Mouse (Mus musculus): ENCODE results near the gene Gm340.

DNA sequence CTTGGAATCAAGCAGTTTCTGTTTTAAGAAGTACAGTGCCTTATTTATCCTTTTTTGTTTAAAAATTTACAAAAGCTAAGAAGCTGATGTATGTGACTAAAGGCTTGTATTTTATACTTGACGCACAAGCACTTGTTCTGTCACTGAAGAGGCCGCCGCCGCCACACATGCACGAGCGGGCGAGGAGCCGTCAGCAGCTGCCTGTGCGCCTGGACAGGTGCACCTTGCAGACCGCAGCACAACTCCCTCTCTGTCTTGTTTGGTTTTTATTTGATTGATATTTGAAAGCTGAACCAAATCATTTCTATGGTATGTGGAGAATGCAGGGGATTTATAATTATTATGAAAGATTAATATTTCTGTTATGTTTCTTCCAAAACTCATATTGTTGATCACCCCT lies 4.6 kb downstream of the Gm340 start:
- TF ChIP-seq ELF1 (IDR thresholded peaks at IDR 0.05; ENCODE audit: low read depth, low read length), result no peak
- TF ChIP-seq ETS1 (conservative IDR thresholded peaks at IDR 0.05; ENCODE audit: low read depth, low read length), result no peak
- no peak for TF ChIP-seq CTCF (conservative IDR thresholded peaks at IDR 0.05 in 1 of 2, IDR thresholded peaks at IDR 0.05 in 1 of 2; ENCODE audit: low read depth in 2 of 2, low read length in 2 of 2)
- no peak for TF ChIP-seq KAT2A (IDR thresholded peaks at IDR 0.05; ENCODE audit: insufficient replicate concordance, low read length)
- TF ChIP-seq USF1 (IDR thresholded peaks at IDR 0.05; ENCODE audit: low read depth, low read length), result no peak
- TF ChIP-seq EP300 (IDR thresholded peaks at IDR 0.05; ENCODE audit: low read length), result no peak
- TF ChIP-seq ZMIZ1 (IDR thresholded peaks at IDR 0.05; ENCODE audit: low read depth, low read length), result no peak
- TF ChIP-seq HCFC1 (IDR thresholded peaks at IDR 0.05; ENCODE audit: low read depth, low read length), result no peak
- no peak for TF ChIP-seq ZC3H11A (IDR thresholded peaks at IDR 0.05; ENCODE audit: low read depth, low read length)
